Mouse (Mus musculus): ENCODE measurements at regions not wholly inside any gene's neighbourhood (a gene's known extent, or its start where the extent isn't known, plus 50 kb on each side); places are given as distances from the start of the nearest gene placed in this dataset.

DNA sequence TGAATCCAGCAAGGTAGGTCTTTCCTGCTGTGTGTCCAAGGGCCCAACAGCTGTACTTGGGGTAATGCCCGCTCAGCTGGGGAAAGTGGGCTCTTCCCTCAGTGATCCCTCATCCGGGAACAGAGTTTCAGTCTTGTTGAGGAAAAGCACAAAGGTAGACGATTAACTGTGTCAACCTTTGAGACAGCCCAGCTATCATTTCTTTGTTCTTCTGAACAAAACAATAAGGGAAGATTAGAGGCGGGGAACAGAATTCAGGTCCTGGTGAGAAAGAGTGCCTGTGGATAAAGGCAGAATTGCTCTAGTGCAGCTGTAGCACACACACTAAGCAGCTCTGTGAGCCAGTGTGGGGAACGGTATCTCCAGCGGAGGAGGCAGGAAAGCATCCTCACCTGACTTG is 252.7 kb upstream of the Arglu1 start:
- no peak for DNase-seq
- intact Hi-C loops (cut with DNase I; ENCODE audit: low total_unique reads): no loop called here

DNA sequence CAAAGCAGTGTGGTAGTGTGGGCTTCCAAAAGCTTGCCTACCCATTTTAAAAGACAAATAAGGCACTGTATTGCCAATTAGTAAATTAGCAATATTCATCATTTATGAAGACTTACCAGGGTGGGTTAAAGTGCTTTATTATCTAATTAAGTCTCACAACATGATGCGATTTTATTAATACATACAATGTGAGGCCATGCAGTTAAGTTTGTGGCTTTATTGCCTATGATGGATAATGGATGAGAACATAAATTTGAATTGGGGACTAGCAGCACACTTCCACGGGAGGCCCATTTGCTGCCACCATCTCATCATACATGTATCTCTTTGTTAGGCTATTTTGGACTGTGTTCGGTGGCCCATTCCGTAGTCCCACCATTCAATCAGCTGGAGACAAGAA is 250.6 kb upstream of the Arglu1 start:
- DNase-seq: no peak
- intact Hi-C loops (cut with DNase I; ENCODE audit: low total_unique reads): no loop called here

DNA sequence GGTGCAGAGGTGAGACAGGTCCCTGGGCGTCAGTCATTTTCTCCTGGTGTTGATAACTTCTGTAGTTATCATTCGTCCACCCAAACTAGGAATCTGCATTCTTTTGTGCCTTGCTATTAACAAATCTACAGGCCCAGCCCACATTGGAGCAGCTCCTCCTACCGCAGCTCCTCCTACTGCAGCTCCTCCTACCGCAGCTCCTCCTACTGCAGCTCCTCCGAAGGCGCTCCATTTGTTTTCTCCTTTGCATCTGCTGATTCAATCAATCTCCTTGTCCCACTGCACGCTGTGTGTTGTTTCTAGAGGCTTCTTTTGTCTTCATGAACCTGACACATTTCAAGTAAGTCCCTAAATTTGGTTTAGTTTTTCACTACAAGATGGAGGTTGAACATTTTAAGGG is 248.2 kb upstream of the Arglu1 start:
- no peak for DNase-seq
- intact Hi-C loops (cut with DNase I; ENCODE audit: low total_unique reads): no loop called here

DNA sequence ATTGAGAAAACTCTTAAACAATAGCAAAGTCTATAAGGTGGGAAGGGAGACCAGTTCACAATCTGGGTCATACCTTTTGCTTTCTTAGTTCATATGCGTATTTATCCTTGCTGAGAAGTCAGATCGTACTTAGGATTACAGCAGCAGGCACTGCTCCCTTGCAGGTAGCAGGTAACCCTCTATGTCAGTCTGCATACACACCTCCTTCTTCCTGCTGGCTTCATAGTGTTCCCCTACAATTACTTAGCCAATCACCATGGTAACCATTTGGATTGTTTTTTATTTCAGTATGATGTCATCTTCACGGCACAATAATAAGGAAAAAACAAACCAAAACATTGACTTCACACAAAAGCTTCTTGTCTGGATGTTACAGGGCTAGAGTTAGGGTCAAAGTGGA is 242.1 kb upstream of the Arglu1 start:
- intact Hi-C loops (cut with DNase I; ENCODE audit: low total_unique reads): no loop called here
- no peak for DNase-seq

DNA sequence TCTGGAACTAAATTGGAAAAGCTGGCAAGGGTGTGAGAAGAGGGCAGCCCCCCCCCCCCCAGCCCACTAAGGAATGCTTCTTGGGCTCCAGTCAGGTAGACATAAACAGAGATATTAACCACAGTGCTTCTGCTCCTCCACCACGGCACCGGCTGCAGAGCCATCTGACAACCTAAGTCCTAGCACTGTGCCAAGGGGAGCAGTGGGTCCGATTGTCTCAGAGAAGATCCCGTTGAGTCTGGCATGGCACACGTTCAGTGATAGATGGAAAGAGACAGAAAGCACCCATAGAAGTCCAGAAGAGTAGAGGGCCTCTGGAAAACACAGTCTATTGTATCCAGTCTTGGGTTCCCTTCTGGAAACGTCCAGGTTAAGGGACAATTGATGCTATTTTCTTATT is 241.4 kb upstream of the Arglu1 start:
- intact Hi-C loops (cut with DNase I; ENCODE audit: low total_unique reads): no loop called here
- no peak for DNase-seq

DNA sequence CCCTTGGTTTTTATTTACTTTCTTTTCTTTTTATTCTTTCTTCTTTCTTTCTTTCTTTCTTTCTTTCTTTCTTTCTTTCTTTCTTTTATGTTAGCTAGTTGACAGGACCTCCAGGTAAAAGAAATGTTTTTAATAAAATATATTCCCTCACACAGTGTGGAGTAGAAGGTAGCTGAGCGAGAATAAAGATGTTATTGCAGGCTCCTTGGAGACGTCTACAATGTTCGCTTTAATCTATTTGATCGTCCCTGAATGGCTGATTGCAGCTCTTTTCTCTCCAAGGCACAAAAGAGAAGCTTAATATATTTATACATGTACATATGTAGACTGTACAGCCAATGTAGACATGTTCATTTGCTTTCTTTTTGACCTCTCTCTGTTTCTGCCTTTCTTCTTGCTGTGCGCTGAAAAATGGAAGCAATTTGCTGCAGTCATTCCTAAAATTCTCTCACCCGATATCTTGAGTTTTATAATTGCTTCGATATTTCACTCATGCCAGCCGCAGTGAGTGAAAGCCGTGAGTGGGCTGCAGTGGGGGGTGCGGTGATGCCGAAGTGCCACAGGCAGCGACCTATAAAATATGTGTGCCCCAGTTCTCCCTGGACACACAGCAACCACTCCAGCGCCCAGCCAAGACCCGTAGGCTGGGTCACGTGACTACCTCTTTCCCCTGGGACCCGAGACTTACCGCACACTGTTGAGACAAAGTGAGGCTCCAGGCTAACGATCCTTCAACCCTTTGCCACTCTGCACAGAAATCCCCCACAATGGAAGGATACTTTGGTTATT is 237.9 kb upstream of the Arglu1 start:
- intact Hi-C loops (cut with DNase I; ENCODE audit: low total_unique reads): no loop called here
- no peak for DNase-seq

DNA sequence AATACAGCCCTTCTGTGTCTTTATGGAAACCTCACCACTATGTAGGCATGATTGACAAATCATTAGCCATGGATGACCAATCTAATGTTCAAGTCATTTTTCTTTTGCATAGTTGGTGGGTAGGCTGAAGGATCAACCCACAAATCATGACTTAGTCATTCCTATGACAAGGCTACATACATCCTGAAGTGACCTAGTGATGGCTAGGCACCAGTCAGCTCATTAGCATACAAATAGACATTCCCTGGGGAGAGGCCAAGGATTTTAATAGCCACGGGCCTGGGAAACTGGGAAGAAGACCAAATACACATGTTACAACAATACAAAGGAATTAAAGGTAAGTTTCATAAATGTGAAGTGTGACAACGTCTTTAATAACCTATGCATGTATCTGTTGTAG is 231.1 kb upstream of the Arglu1 start:
- DNase-seq: no peak
- intact Hi-C loops (cut with DNase I; ENCODE audit: low total_unique reads): no loop called here

DNA sequence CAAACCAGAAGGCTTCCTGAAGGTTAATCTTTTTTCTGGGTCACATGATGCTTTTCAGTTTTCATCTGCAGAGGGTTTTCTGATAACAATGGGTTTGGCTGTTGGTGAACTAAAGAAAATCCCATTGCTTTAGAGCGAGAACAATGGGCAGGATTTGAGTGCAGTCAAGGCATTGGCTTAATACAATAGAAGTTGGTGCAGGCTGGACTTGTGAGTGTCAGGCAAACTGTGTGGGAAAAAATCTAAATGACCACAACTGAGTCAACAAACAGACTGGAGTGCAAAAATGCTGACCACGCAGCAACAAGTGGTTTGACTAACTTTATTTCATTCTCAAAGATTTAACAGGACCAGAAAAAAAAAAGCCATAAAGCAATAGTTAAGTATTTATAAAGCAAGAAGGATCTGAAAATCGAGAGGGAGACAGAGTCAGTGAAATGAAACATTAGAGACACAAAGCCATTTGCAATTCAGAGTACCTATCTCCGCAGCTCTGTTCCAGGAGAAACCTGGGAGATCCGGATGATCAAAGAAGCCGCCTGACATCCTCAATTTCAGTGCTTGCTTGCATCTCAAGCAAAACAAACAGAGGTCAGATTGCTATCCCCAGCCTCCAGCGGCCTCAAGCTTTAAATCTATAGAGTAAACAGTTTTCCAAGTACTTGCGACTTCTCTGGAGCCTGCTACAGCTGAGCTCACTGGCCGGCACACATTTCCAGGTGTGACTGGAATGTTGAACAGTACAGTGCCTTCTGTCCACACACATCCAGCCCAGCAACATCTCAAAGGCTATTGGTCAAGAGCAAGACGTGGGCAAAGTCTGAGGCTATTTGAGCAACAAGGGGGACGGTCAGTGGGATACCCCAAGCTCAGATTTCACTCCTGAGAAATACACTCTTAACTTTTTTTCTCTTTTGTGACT is 229.5 kb upstream of the Arglu1 start:
- intact Hi-C loops (cut with DNase I; ENCODE audit: low total_unique reads): no loop called here
- DNase-seq: no peak

DNA sequence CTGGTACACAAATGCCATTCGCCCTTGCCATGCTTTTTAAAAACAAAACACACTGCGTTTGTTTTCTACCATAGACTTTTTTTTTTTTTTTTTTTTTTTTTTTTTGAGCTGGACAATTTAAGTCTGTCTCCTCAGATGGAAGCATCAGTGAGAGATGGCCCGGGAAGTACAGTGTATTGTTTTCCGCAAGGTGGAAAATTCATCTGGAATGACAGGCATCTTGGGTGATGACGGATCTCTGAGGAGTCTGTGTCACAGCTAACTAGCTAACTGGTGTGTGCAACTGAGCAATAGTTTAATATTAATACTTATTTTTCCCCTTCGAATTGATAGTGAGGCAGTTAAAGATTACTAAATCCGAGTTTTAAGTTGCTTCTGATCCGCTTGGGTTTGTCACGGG is 228.7 kb upstream of the Arglu1 start:
- intact Hi-C loops (cut with DNase I; ENCODE audit: low total_unique reads): no loop called here

DNA sequence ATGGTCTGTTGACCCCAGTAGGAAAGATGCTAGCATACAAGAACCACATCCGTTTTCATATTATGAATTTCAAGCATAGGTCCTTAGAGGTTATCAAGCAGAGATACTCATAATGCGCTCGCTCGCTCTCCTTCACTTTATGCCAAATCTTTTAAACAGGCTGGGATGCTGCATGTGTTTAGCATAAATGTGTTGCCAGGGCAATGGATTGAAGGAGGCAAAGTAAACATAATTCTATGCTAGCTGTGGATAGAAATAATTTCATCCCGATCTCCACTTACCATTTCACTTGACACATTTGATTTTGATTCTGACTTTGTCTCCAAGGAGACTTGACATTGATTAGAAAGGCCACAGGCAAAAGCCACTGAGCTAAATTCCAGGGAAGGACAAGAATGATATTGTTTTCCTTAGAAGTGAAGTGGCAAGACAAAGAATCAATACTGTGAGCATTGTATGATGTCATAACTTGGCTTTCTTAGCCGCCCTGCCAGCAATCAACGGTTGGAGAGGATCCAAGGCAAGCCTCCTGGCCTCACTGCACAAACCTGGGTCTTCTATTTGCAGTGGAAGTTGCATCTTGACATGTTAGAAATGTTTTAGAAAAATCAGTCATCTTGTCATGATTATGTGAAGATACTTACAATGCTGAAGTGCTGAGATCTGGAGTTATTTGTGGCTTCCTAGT is 217.3 kb upstream of the Arglu1 start:
- intact Hi-C loops (cut with DNase I; ENCODE audit: low total_unique reads): no loop called here
- no peak for DNase-seq

More for the DNA sequence above, 228.7 kb upstream of the Arglu1 start:
- no peak for DNase-seq

DNA sequence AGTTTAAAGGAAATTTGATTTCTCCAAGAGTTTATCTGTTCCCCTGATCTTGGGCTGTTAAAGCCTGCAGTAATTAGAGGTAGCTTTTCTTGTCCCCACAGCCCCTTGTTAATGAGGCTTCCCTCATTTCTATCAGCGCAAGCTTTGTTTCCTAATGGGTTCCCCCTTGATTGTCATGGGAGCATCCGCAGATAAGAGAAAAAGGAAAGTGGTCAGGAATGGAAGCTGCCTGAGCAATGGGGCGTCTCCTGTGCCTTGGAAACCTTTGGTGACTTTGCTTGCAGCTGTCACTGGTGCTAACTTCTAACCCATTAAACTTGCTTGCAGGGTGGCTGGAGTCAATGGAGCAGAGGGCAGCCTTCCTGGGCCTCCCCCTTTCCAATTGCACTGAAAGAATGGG is 202.7 kb upstream of the Arglu1 start:
- DNase-seq: no peak
- intact Hi-C loops (cut with DNase I; ENCODE audit: low total_unique reads): no loop called here

DNA sequence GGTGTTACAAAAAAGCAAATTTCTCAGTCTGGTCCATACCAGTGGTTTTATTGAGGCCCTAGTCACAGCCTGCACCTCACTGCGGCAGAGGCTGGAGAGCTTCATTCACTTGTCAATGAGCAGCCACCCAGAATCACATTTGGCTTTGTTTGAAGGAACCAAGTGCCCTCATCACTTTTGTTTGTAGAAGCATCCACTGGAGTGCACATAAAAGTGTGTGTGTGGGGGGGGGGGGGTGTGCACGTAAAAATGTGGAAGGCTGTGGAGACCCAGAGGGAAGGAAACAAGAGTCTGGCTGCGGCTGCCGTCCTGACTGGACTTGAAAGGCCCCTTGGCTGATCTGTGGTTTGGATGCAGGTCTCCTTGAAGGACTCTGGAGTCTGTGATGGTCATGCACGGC is 187.0 kb upstream of the Arglu1 start:
- DNase-seq: no peak
- intact Hi-C loops (cut with DNase I; ENCODE audit: low total_unique reads): no loop called here

DNA sequence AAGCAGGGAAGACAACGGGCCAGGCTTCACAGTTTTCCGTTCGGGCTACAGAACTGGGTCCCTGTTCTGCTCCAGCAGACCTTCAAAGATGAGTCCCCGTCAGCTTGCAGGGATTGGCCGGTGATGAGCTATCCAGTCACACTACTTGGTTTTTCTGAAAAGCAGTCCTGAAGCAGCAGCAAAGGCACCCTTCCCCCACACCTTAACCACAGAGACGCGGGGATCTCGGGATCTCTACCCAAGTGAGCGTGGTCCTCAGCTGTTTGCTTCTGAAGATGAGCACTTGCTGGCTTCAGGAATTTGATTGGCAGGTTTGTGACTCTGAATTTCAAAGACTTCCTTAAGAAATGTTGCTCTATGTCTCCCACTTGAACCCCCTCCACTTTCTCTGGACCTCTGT is 186.6 kb upstream of the Arglu1 start:
- intact Hi-C loops (cut with DNase I; ENCODE audit: low total_unique reads): no loop called here
- no peak for DNase-seq

DNA sequence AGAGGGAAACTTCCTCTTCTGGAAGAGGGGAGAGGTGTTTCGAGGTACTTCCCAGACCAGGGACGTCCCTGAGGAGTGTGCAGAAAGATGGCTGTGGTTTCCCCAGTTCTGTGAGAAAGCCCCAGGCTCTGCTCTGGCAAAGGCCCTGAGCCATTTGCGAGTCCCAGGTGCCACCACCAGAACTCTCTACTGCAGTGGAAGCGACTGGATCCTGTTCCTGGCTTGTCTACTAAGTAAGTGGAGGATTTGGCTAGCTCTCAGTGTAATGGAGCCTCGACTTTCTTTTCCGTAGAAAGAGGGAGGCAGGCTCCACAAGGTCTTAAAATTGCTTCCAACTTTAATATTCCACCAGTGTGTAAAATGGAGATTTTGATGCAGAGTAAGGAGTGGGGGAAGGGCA is 186.1 kb upstream of the Arglu1 start:
- intact Hi-C loops (cut with DNase I; ENCODE audit: low total_unique reads): no loop called here
- DNase-seq: no peak

DNA sequence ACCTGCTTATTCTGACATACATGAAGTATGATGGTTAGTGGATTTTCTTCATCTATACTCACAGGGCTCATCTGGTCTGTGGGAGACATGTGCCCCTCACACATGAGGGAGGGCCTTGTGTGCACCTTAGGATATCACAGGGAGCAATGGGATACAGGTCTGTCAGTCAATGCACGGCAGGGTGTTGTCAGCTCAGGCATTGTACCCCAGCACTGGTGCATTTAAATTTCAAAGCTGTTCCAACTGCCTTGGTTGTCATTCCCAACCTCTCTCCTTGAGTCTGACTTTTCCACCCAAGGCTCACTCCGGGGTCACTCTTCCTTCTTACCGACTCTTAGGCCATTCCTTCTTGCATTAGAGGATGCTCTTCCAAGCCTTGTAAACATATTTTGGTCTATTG is 181.6 kb upstream of the Arglu1 start:
- no peak for DNase-seq
- intact Hi-C loops (cut with DNase I; ENCODE audit: low total_unique reads): no loop called here

DNA sequence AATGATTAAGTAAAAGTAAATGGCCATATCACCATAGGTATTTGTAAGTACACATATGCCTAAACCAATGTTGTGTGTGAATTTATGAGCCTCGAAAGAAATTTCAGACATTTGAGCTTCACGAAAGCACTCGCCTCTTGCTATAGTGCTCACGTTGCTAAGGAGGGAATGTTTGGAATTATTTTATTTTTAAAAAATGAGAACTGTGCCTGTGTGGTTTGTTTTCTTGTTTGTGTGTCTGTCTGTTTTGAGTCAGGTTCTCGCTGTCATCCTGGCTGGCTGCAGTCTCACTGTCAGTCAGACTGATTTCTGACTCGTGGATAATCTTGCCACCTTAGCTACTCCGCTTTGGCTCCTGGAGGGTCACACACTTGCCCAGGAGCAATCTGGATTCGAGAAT is 180.7 kb upstream of the Arglu1 start:
- no peak for DNase-seq
- intact Hi-C loops (cut with DNase I; ENCODE audit: low total_unique reads): no loop called here

DNA sequence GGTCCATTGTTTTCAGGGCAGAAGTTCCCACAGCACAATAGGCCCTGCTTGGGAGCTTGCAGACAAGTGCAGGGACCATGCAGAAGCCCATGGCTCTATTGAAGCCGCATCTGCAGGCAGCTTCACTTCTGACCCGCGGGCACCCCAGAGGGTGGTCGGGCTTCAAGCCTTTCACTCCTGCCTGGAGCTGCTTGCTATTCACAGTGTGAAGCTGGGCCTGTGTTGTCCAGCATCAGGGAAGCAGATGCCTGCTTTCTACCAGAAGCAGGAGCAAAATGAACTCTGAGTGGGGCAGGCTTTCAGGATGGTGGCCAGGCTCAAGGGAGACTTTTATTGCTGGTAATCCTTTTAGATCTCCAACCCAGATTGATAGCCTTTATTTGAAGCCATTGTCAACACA is 180.2 kb upstream of the Arglu1 start:
- intact Hi-C loops (cut with DNase I; ENCODE audit: low total_unique reads): no loop called here
- no peak for DNase-seq

DNA sequence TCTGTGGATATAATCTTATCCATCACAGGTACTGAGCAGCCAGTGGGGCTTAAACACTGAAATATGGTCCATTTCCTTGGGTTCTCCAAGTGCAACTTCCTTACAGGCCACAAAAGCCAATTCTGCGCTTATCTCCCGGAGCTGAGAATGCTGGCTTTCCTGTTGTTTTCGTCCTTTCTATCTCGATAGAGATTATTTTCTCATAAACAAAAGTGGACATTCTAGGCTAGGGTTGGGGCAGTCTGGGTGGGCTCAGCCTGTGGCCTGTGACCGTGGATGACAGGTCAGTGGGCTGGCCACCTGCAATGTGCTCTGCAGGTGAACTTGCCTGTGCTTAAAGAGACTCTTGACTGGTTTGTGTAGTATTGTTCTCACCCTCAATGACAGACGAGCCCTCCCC is 179.0 kb upstream of the Arglu1 start:
- DNase-seq: no peak
- intact Hi-C loops (cut with DNase I; ENCODE audit: low total_unique reads): no loop called here

DNA sequence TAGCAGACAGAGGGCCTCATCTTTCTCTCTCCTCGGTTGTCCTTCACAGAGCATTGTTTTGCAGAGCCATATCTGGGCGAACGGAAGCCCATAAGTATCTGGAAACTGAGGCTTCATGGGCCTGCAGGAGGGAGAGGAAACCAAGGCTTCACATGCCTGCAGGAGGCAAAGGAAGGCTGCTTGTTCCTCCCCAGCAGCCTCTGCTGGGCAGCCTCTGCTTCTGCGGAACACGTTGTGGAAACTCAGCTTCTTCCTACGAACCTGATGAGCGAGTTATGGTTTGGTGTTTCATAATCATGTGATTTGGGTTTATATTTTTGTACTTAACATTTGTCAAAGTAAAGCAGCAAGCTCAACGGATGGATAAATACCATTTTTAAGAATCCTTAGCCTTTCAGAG is 177.6 kb upstream of the Arglu1 start:
- DNase-seq: no peak
- intact Hi-C loops (cut with DNase I; ENCODE audit: low total_unique reads): no loop called here

DNA sequence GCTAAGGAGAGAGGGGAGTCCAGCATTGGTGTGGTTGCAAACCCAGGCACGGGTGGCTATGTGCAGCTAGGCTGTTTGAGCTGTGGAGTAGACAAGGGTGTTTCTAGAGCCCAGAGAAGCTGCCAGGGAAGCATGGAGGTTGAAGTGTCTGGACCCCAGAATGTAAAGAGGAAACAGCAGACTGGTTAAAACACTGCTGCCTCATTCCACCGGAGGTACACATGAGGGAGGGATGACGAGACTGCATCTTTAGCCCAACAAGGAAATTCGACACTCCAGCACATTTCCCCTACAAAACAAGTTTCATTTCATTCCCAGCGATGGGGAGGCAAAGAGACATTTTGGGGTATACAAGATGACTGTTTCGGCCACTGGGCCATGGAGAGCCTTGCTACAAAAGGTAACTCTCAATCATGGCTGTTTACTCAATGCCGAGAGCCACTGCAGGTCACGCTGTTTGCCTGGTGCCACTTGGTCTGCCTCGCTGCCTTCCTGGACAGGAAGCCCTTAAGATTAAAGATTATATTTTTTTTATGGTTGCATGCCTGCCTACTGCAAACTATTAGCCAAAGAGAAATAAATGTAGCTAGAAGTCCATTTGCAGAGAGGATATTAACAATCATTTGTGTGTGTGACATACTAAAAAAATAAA is 176.9 kb upstream of the Arglu1 start:
- intact Hi-C loops (cut with DNase I; ENCODE audit: low total_unique reads): no loop called here
- DNase-seq: no peak
